12 mouse cellular contexts compared by ENCODE assay signal in genomic region chr19:40349713-40350671, GRCm38 (mm10).
DNase-seq lines count a peak whose midpoint lies in the region; ATAC-seq and TF ChIP-seq lines count a peak whose summit lies in the region.
"Had no signal": no experiment of that assay in that cellular context is flagged by ENCODE, and none has a peak within 500 bp of the region (broad histone marks: within the 10 kb centered on the region; RNA-seq: fewer than 3 reads in every experiment).

No protein-coding gene starts in this region.

- WGBS in forebrain, postnatal 0 days = 9% methylated on average over 16 of the region's 16 CpGs
- WGBS in midbrain, embryonic 13.5 days = 13% methylated on average over 16 of the region's 16 CpGs

- H3K36me3 ChIP-seq in ES-E14 (ENCODE audit: control insufficient read depth, insufficient read depth, low read length, poor library complexity, severe bottlenecking) = no peaks in the 10 kb centered on the region
- peaks cover 23% of the 10 kb centered on the region for H3K36me3 ChIP-seq in forebrain, postnatal 0 days (ENCODE audit: insufficient read depth)
- 0 out of 2 replicates have a peak, but pooled peaks cover 14% of the 10 kb centered on the region for H3K36me3 ChIP-seq in midbrain, embryonic 13.5 days

- ATAC-seq in forebrain, postnatal 0 days = peak; percentile 21
- ATAC-seq in midbrain, embryonic 13.5 days = peak; percentile 75
- no peak for ATAC-seq in megakaryocyte-erythroid progenitor cell, adult 5-6 weeks (replicated peaks; ENCODE audit: low FRiP score, low TSS enrichment, poor library complexity, severe bottlenecking)

- no peak overlapping the region for H3K27ac ChIP-seq in ES-E14 (ENCODE audit: insufficient read depth, low read depth, low read length, poor library complexity, severe bottlenecking)
- no peak overlapping the region; the same call in 1 of the 2 replicates for H3K27ac ChIP-seq in forebrain, postnatal 0 days (ENCODE audit: low read depth, low read length)
- peak overlapping the region; percentile 76 for H3K27ac ChIP-seq in midbrain, embryonic 13.5 days
- H3K27ac ChIP-seq: liver, embryonic 15.5 days had no signal

- H3K27me3 ChIP-seq in forebrain, postnatal 0 days (ENCODE audit: insufficient read depth, low read length) = no peaks in the 10 kb centered on the region
- H3K27me3 ChIP-seq in midbrain, embryonic 13.5 days = no peaks in the 10 kb centered on the region
- H3K27me3 ChIP-seq: liver, embryonic 15.5 days; megakaryocyte, embryonic 14.5 days had no signal

- H3K9ac ChIP-seq in ES-E14 (ENCODE audit: insufficient read depth, low read depth, low read length, poor library complexity, severe bottlenecking) = no peak overlapping the region
- no peak overlapping the region for H3K9ac ChIP-seq in forebrain, postnatal 0 days
- H3K9ac ChIP-seq in midbrain, embryonic 13.5 days (replicated peaks) = 0 out of 2 replicates have a peak overlapping the region, but pooled peaks have one; percentile 34
- H3K9ac ChIP-seq: liver, embryonic 15.5 days had no signal

- H3K4me3 ChIP-seq in ES-E14 (ENCODE audit: insufficient read depth in 1 of 2, low read depth in 1 of 2, low read length in 2 of 2, poor library complexity in 1 of 2, severe bottlenecking in 1 of 2) = no peak overlapping the region
- no peak overlapping the region for H3K4me3 ChIP-seq in forebrain, postnatal 0 days (ENCODE audit: low read depth, low read length)
- 0 out of 2 replicates have a peak overlapping the region, but pooled peaks have one; percentile 2 for H3K4me3 ChIP-seq in midbrain, embryonic 13.5 days (replicated peaks)
- H3K4me3 ChIP-seq: liver, embryonic 15.5 days; megakaryocyte, embryonic 14.5 days had no signal

- in situ Hi-C loops in ES-E14 (cut with MboI; ENCODE audit: low sequenced_read_pairs in 2 of 2, unreplicated experiment in 2 of 2) = loop anchor here in 1 of 2 experiments (25.0 kb wide), 1 partner anchor 187 kb away; no protein-coding TSS in a partner anchor

- H3K4me2 ChIP-seq in forebrain, postnatal 0 days (ENCODE audit: low read depth) = no peak overlapping the region
- peak overlapping the region; percentile 45 for H3K4me2 ChIP-seq in midbrain, embryonic 13.5 days (replicated peaks)
- H3K4me2 ChIP-seq: liver, embryonic 15.5 days had no signal

- peaks cover 8 to 9% of the 10 kb centered on the region in 2 experiments for H3K4me1 ChIP-seq in ES-E14 (ENCODE audit: control insufficient read depth in 2 of 2, insufficient read depth in 2 of 2, low read length in 2 of 2, poor library complexity in 1 of 2)
- peaks cover 15% of the 10 kb centered on the region for H3K4me1 ChIP-seq in forebrain, postnatal 0 days (ENCODE audit: insufficient read depth)
- peaks cover 31% of the 10 kb centered on the region for H3K4me1 ChIP-seq in midbrain, embryonic 13.5 days (replicated peaks)
- H3K4me1 ChIP-seq: liver, embryonic 15.5 days had no signal

- no peak for DNase-seq in ES-E14 (ENCODE audit: low read depth, low spot score)
- DNase-seq in Muller cell, postnatal 12 days (ENCODE audit: inconsistent ontology term) = peak; percentile 35
- DNase-seq in forebrain, postnatal 0 days = peak; percentile 30
- DNase-seq in kidney, adult 9 months = no peak
- no peak for DNase-seq in thymus, postnatal 36 days
- no peak for DNase-seq in urinary bladder, postnatal 25 days (ENCODE audit: low spot score)
- DNase-seq: adrenal gland, postnatal 25 days; cerebellum, adult 11 months had no signal

- TF ChIP-seq CTCF in forebrain, postnatal 0 days (IDR thresholded peaks at IDR 0.05; ENCODE audit: low read depth) = no peak

- H3K9me3 ChIP-seq in ES-E14 (ENCODE audit: control insufficient read depth, insufficient read depth, low read depth, low read length) = no peaks in the 10 kb centered on the region
- H3K9me3 ChIP-seq in forebrain, postnatal 0 days (ENCODE audit: low read length) = no peaks in the 10 kb centered on the region
- H3K9me3 ChIP-seq in midbrain, embryonic 13.5 days = no peaks in the 10 kb centered on the region
- H3K9me3 ChIP-seq: liver, embryonic 15.5 days; megakaryocyte, embryonic 14.5 days had no signal

TF ChIP-seq in ES-E14, 5 proteins besides CTCF, POLR2A, EP300 and RAD21:
- TF ChIP-seq ZC3H11A (IDR thresholded peaks at IDR 0.05; ENCODE audit: borderline replicate concordance, low read depth, low read length) (no peak), ZNF384 (IDR thresholded peaks at IDR 0.05; ENCODE audit: low read depth, low read length) (peak; percentile 69; the same call in 1 of the 2 replicates)

Comparison
In these comparisons a context has a peak if more than half of its experiments do, and no peak if none do; other contexts are left out.
1. DNase-seq: peak in Muller cell, postnatal 12 days (single experiment) and forebrain, postnatal 0 days (single experiment); none in ES-E14 (single experiment), kidney, adult 9 months (single experiment), thymus, postnatal 36 days (0 of 2) and urinary bladder, postnatal 25 days (single experiment).